In genomic region chr6:17637205-17638203, GRCm38 (mm10) we compare ENCODE assay signal across 8 mouse cellular contexts. TPM values are rescaled to one million over a fixed set of nuclear protein-coding genes. Genes with fewer than 3 reads are reported as not detected.
DNase-seq lines count a peak whose midpoint lies in the region; ATAC-seq and TF ChIP-seq lines count a peak whose summit lies in the region.

No protein-coding gene starts in this region.

- H3K27me3 ChIP-seq in forebrain, postnatal 0 days (ENCODE audit: insufficient read depth, low read length): no peaks in the 10 kb centered on the region
- H3K27me3 ChIP-seq in hindbrain, embryonic 12.5 days: no peaks in the 10 kb centered on the region

- intact Hi-C loops in left cerebral cortex, adult 2 months (cut with DNase I): loop anchor here (2.0 kb wide), 1 partner anchor 57 kb away; no protein-coding TSS in a partner anchor

- H3K9ac ChIP-seq in forebrain, postnatal 0 days: peak overlapping the region; percentile 92
- H3K9ac ChIP-seq in hindbrain, embryonic 12.5 days: peak overlapping the region; percentile 98

- no peaks in the 10 kb centered on the region for H3K9me3 ChIP-seq in forebrain, postnatal 0 days (ENCODE audit: low read length)
- peaks cover 4% of the 10 kb centered on the region; the same call in 1 of the 2 replicates for H3K9me3 ChIP-seq in hindbrain, embryonic 12.5 days (replicated peaks)

- H3K4me1 ChIP-seq in forebrain, postnatal 0 days (ENCODE audit: insufficient read depth): peaks cover 6% of the 10 kb centered on the region; the same call in 1 of the 2 replicates
- peaks cover 9% of the 10 kb centered on the region for H3K4me1 ChIP-seq in hindbrain, embryonic 12.5 days

- under 1% methylated on average over 62 of the region's 62 CpGs for WGBS in forebrain, postnatal 0 days
- WGBS in hindbrain, embryonic 12.5 days: 1% methylated on average over 33 of the region's 62 CpGs

- H3K27ac ChIP-seq in forebrain, postnatal 0 days (ENCODE audit: low read depth, low read length): peak overlapping the region; percentile 97
- H3K27ac ChIP-seq in hindbrain, embryonic 12.5 days: peak overlapping the region; percentile 98
- peak overlapping the region; percentile 97 for H3K27ac ChIP-seq in left cerebral cortex, adult 2 months

- peak; percentile 76 for ATAC-seq in forebrain, postnatal 0 days
- ATAC-seq in hindbrain, embryonic 12.5 days (ENCODE audit: low FRiP score): peak; percentile 89
- peak; percentile 40 for ATAC-seq in megakaryocyte-erythroid progenitor cell, adult 5-6 weeks (replicated peaks; ENCODE audit: low FRiP score, low TSS enrichment, poor library complexity, severe bottlenecking)

- peak; percentile 14; the same call in 1 of the 2 replicates for TF ChIP-seq CTCF in forebrain, postnatal 0 days (IDR thresholded peaks at IDR 0.05; ENCODE audit: low read depth)
- no peak for TF ChIP-seq CTCF in left cerebral cortex, adult 2 months (IDR thresholded peaks at IDR 0.05)

- peak; percentile 9 for DNase-seq in ovary, adult 18-20 months (ENCODE audit: low spot score)
- DNase-seq in ovary, postnatal 10 days (ENCODE audit: low spot score): no peak
- DNase-seq in cerebellum, adult 18-20 months: peak; percentile 49 to 51
- peak; percentile 41 for DNase-seq in forebrain, postnatal 0 days
- peak; percentile 40 to 56 for DNase-seq in left cerebral cortex, adult 2 months (ENCODE audit: extremely low spot score in 1 of 2, low spot score in 2 of 2)
- peak; percentile 16 for DNase-seq in spleen, adult 12 weeks (ENCODE audit: low spot score)

- H3K4me3 ChIP-seq in forebrain, postnatal 0 days (ENCODE audit: low read depth, low read length): peak overlapping the region; percentile 100
- H3K4me3 ChIP-seq in hindbrain, embryonic 12.5 days: peak overlapping the region; percentile 97
- peak overlapping the region; percentile 94 for H3K4me3 ChIP-seq in left cerebral cortex, adult 2 months

- peak overlapping the region; percentile 58 for H3K4me2 ChIP-seq in forebrain, postnatal 0 days (ENCODE audit: low read depth)
- H3K4me2 ChIP-seq in hindbrain, embryonic 12.5 days (replicated peaks): peak overlapping the region; percentile 82

- no peaks in the 10 kb centered on the region for H3K36me3 ChIP-seq in forebrain, postnatal 0 days (ENCODE audit: insufficient read depth)
- H3K36me3 ChIP-seq in hindbrain, embryonic 12.5 days: no peaks in the 10 kb centered on the region

RNA-seq across cellular contexts. Expression of gene Capza2, which starts 1.5 kb away (rescaled TPM):
- 204 and 233 TPM in 2 replicates for total RNA-seq in forebrain, postnatal 0 days (2014; rRNA removed)
- 268 and 280 TPM in 2 replicates for polyA plus RNA-seq in forebrain, postnatal 0 days (2015; fragmentation: Nextera tagmentation; extraction: Ambion mirVana)
- 224 and 257 TPM in 2 replicates for polyA plus RNA-seq in hindbrain, embryonic 12.5 days (2016; fragmentation: Nextera tagmentation; extraction: Ambion mirVana)
- total RNA-seq in left cerebral cortex, adult 2 months (2021): 100 to 1,000 TPM; 208 to 223 TPM
- total RNA-seq in megakaryocyte-erythroid progenitor cell, adult 5-6 weeks (2014; fragmentation: Nextera tagmentation): 75.8 and 85.8 TPM in 2 replicates
- 190 and 260 TPM in 2 replicates for total RNA-seq in megakaryocyte-erythroid progenitor cell, adult 5-6 weeks (2017)

RNA-seq across cellular contexts. Expression of gene St7, which starts 55.2 kb away (rescaled TPM):
- total RNA-seq in forebrain, postnatal 0 days (2014; rRNA removed): 57.7 and 67.3 TPM in 2 replicates
- polyA plus RNA-seq in forebrain, postnatal 0 days (2015; fragmentation: Nextera tagmentation; extraction: Ambion mirVana): 40.0 and 41.9 TPM in 2 replicates
- 47.2 and 49.1 TPM in 2 replicates for polyA plus RNA-seq in hindbrain, embryonic 12.5 days (2016; fragmentation: Nextera tagmentation; extraction: Ambion mirVana)
- total RNA-seq in left cerebral cortex, adult 2 months (2021): 10 to 100 TPM; 35.1 to 42.4 TPM
- 43.4 and 60.5 TPM in 2 replicates for total RNA-seq in megakaryocyte-erythroid progenitor cell, adult 5-6 weeks (2014; fragmentation: Nextera tagmentation)
- total RNA-seq in megakaryocyte-erythroid progenitor cell, adult 5-6 weeks (2017): 38.4 and 38.6 TPM in 2 replicates
